Mouse (Mus musculus) midbrain, postnatal 0 days (tissue): ENCODE measurements at regions not wholly inside any gene's neighbourhood (a gene's known extent, or its start where the extent isn't known, plus 50 kb on each side); places are given as distances from the start of the nearest gene placed in this dataset.

Experiments used
- ATAC-seq: fragments of 200-750 bp; cut with Nextera tagmentation; 2 replicates; pipeline ENCODE4 v1.8.0; 2017; ENCODE audit warnings: moderate number of reproducible peaks, mild to moderate bottlenecking, moderate TSS enrichment, moderate library complexity; ENCODE audit not compliant: low FRiP score
- DNase-seq: peaks from one replicate; pipeline ENCODE4 v3.0.0-alpha.2; 2015; ENCODE audit warnings: low spot score
- H3K27ac ChIP-seq: fragments of 300-500 bp; sonication (generic); 2 replicates; pipeline ENCODE4 v1.5.1; 2014; ENCODE audit warnings: low read depth, mild to moderate bottlenecking, low read length, mixed read lengths
- H3K27me3 ChIP-seq: fragments of 300-500 bp; sonication (generic); 2 replicates; pipeline ENCODE4 v1.6.1; 2014; ENCODE audit warnings: low read length, control low read depth, mixed read lengths; ENCODE audit not compliant: insufficient read depth
- H3K36me3 ChIP-seq: fragments of 300-500 bp; sonication (generic); 2 replicates; pipeline ENCODE4 v1.6.1; 2014; ENCODE audit warnings: low read length, control low read depth, mixed read lengths; ENCODE audit not compliant: insufficient read depth
- H3K4me1 ChIP-seq: fragments of 300-500 bp; sonication (generic); 2 replicates; pipeline ENCODE4 v1.6.1; 2014; ENCODE audit warnings: mild to moderate bottlenecking, control low read depth, antibody characterized with exemption, low read length, mixed read lengths; ENCODE audit not compliant: insufficient read depth
- H3K4me2 ChIP-seq: fragments of 300-500 bp; sonication (generic); 2 replicates; pipeline ENCODE4 v1.6.1; 2014; ENCODE audit warnings: low read depth, mild to moderate bottlenecking, low read length, mixed read lengths; ENCODE audit not compliant: poor library complexity, severe bottlenecking
- H3K4me3 ChIP-seq: fragments of 300-500 bp; sonication (generic); 2 replicates; pipeline ENCODE4 v1.5.1; 2014; ENCODE audit warnings: low read depth, mild to moderate bottlenecking, low read length, moderate library complexity
- H3K9ac ChIP-seq: fragments of 300-500 bp; sonication (generic); replicated peaks from 2 replicates; pipeline ENCODE4 v1.6.1; 2014; ENCODE audit warnings: mild to moderate bottlenecking, low read length, moderate library complexity, mixed read lengths; ENCODE audit not compliant: poor library complexity, severe bottlenecking
- H3K9me3 ChIP-seq: fragments of 300-500 bp; sonication (generic); 2 replicates; pipeline ENCODE4 v1.6.1; 2016; ENCODE audit warnings: low read length, control low read depth
- CTCF ChIP-seq: IDR thresholded peaks from 2 replicates; pipeline ENCODE4 v1.5.1; 2016; ENCODE audit warnings: antibody characterized with exemption, mild to moderate bottlenecking
- WGBS: fragments of 180-500 bp; shearing (Covaris S2); extraction: QIAGEN DNeasy Blood & Tissue Kit; methylation state at CpG from one replicate; pipeline ENCODE4 v1.1.7; 2014; 5-methylcytosine and 5-hydroxymethylcytosine counted together

- Histone ChIP-seq H3K9me3 (no peaks in the 10 kb centered on the region), H3K9ac (no peak overlapping the region), H3K4me1 (no peaks in the 10 kb centered on the region), H3K4me2 (no peak overlapping the region), H3K27me3 (no peaks in the 10 kb centered on the region), H3K36me3 (no peaks in the 10 kb centered on the region), H3K4me3 (no peak overlapping the region), H3K27ac (no peak overlapping the region)
- TF ChIP-seq CTCF, result no peak
- WGBS, result 48% methylated on average over 2 of the region's 2 CpGs
- ATAC-seq (no peak), DNase-seq (no peak)
Observed at GRCm38 (mm10) chr7:136443436-136443835, 451.0 kb upstream of the Mgmt start.

GRCm38 (mm10) chr7:136445091-136445490 is 449.3 kb upstream of the Mgmt start:
- DNase-seq, result no peak
- Histone ChIP-seq H3K4me1 (no peaks in the 10 kb centered on the region), H3K27ac (no peak overlapping the region), H3K9me3 (no peaks in the 10 kb centered on the region), H3K9ac (no peak overlapping the region), H3K4me2 (no peak overlapping the region), H3K36me3 (no peaks in the 10 kb centered on the region), H3K4me3 (no peak overlapping the region), H3K27me3 (no peaks in the 10 kb centered on the region)
- no peak for ATAC-seq
- TF ChIP-seq CTCF, result no peak
- WGBS, result 82% methylated on average over 6 of the region's 6 CpGs

GRCm38 (mm10) chr7:136449286-136449685 is 445.1 kb upstream of the Mgmt start:
- H3K36me3 ChIP-seq, result no peaks in the 10 kb centered on the region
- peak; percentile 41 for DNase-seq

GRCm38 (mm10) chr7:136451672-136452361 is 442.6 kb upstream of the Mgmt start:
- no peak overlapping the region for H3K4me3 ChIP-seq
- H3K4me2 ChIP-seq, result no peak overlapping the region
- H3K9me3 ChIP-seq, result no peaks in the 10 kb centered on the region
- H3K4me1 ChIP-seq, result no peaks in the 10 kb centered on the region
- 71% methylated on average over 8 of the region's 8 CpGs for WGBS
- no peak overlapping the region for H3K9ac ChIP-seq
- H3K27ac ChIP-seq, result no peak overlapping the region
- no peak for TF ChIP-seq CTCF
- no peak for DNase-seq
- no peaks in the 10 kb centered on the region for H3K36me3 ChIP-seq
- H3K27me3 ChIP-seq, result no peaks in the 10 kb centered on the region
- ATAC-seq, result no peak

More at GRCm38 (mm10) chr7:136449286-136449685, 445.1 kb upstream of the Mgmt start:
- no peak overlapping the region for H3K4me3 ChIP-seq
- no peaks in the 10 kb centered on the region for H3K4me1 ChIP-seq
- no peak overlapping the region for H3K9ac ChIP-seq
- 95% methylated on average over 1 of the region's 1 CpGs for WGBS
- TF ChIP-seq CTCF, result no peak
- ATAC-seq, result no peak
- no peaks in the 10 kb centered on the region for H3K9me3 ChIP-seq
- no peak overlapping the region for H3K4me2 ChIP-seq
- no peak overlapping the region for H3K27ac ChIP-seq
- no peaks in the 10 kb centered on the region for H3K27me3 ChIP-seq

GRCm38 (mm10) chr7:136452561-136452960 is 441.9 kb upstream of the Mgmt start:
- ATAC-seq (no peak), DNase-seq (no peak)
- TF ChIP-seq CTCF, result no peak
- no peaks in the 10 kb centered on the region for H3K36me3 ChIP-seq
- no peaks in the 10 kb centered on the region for H3K27me3 ChIP-seq
- H3K4me3 ChIP-seq, result no peak overlapping the region
- no peak overlapping the region for H3K27ac ChIP-seq
- H3K4me1 ChIP-seq, result no peaks in the 10 kb centered on the region
- no peak overlapping the region for H3K9ac ChIP-seq
- no peaks in the 10 kb centered on the region for H3K9me3 ChIP-seq
- no peak overlapping the region for H3K4me2 ChIP-seq
- 60% methylated on average over 5 of the region's 5 CpGs for WGBS

- H3K27ac ChIP-seq, result no peak overlapping the region
- 55% methylated on average over 7 of the region's 7 CpGs for WGBS
- no peak for ATAC-seq
- DNase-seq, result no peak
- H3K4me1 ChIP-seq, result no peaks in the 10 kb centered on the region
- H3K4me2 ChIP-seq, result no peak overlapping the region
- TF ChIP-seq CTCF, result no peak
- H3K9ac ChIP-seq, result no peak overlapping the region
- H3K4me3 ChIP-seq, result no peak overlapping the region
- H3K9me3 ChIP-seq, result no peaks in the 10 kb centered on the region
- H3K36me3 ChIP-seq, result no peaks in the 10 kb centered on the region
- H3K27me3 ChIP-seq, result no peaks in the 10 kb centered on the region
Observed at GRCm38 (mm10) chr7:136457171-136457570, 437.2 kb upstream of the Mgmt start.
